Mouse (Mus musculus) lung, embryonic 15.5 days (tissue): Measurements from ENCODE around the gene Gm11639. TPM values are rescaled to one million over a fixed set of nuclear protein-coding genes. Genes with fewer than 3 reads are reported as not detected.

Source experiments
- ATAC-seq: fragments of 200-750 bp; cut with Nextera tagmentation; 2 replicates; pipeline ENCODE4 v1.8.0; 2017; ENCODE audit warnings: moderate number of reproducible peaks, borderline replicate concordance; ENCODE audit not compliant: low FRiP score, low TSS enrichment; ENCODE audit errors: extremely low read depth
- H3K27ac ChIP-seq: fragments of 300-500 bp; sonication (generic); 2 replicates; pipeline ENCODE4 v1.5.1; 2015; ENCODE audit warnings: moderate library complexity, mild to moderate bottlenecking, inconsistent platforms
- H3K27me3 ChIP-seq: fragments of 300-500 bp; sonication (generic); 2 replicates; pipeline ENCODE4 v1.6.1; 2015; ENCODE audit warnings: inconsistent platforms
- H3K36me3 ChIP-seq: fragments of 300-500 bp; sonication (generic); 2 replicates; pipeline ENCODE4 v1.6.1; 2015; ENCODE audit warnings: inconsistent platforms
- H3K4me1 ChIP-seq: fragments of 300-500 bp; sonication (generic); 2 replicates; pipeline ENCODE4 v1.6.1; 2015; ENCODE audit warnings: inconsistent platforms
- H3K4me2 ChIP-seq: fragments of 300-500 bp; sonication (generic); 2 replicates; pipeline ENCODE4 v1.6.1; 2015; ENCODE audit warnings: inconsistent platforms, mild to moderate bottlenecking, moderate library complexity
- H3K4me3 ChIP-seq: fragments of 300-500 bp; sonication (generic); 2 replicates; pipeline ENCODE4 v1.5.1; 2015; ENCODE audit warnings: mild to moderate bottlenecking, inconsistent platforms
- H3K9ac ChIP-seq: fragments of 300-500 bp; sonication (generic); 2 replicates; pipeline ENCODE4 v1.6.1; 2015; ENCODE audit warnings: inconsistent platforms
- H3K9me3 ChIP-seq: fragments of 300-500 bp; sonication (generic); 2 replicates; pipeline ENCODE4 v1.6.1; 2016; ENCODE audit warnings: inconsistent platforms
- WGBS: fragments of 180-500 bp; shearing (Covaris S2); methylation state at CpG from one replicate; pipeline ENCODE4 v1.1.7; 2015; 5-methylcytosine and 5-hydroxymethylcytosine counted together
- polyA plus RNA-seq: library from polyadenylated mRNA; unstranded; fragments of >200 nt; fragmentation: Nextera tagmentation; extraction: Ambion mirVana; gene quantifications from 2 replicates; pipeline ENCODE4 v1.2.1, GENCODE M21; 2015

Gene Gm11639
- polyA plus RNA-seq, 1 experiment from 2014 or later, result not detected

GRCm38 (mm10) chr11:105145211-105145610 is 459.7 kb downstream of the Gm11639 start:
- 67% methylated on average over 10 of the region's 10 CpGs for WGBS

GRCm38 (mm10) chr11:105146593-105146992 is 461.1 kb downstream of the Gm11639 start, which contains the start of gene Gm10842:
Gene Gm10842 (plus strand): TSS chr11:105146893.
- Histone ChIP-seq H3K27ac (no peak within 1 kb of the TSS), H3K4me1 (0 out of 2 replicates have a peak, but pooled peaks cover 4% of the 10 kb centered on the region), H3K27me3 (no peaks in the 10 kb centered on the region), H3K9me3 (no peaks in the 10 kb centered on the region), H3K4me3 (no peak within 1 kb of the TSS), H3K4me2 (no peak within 1 kb of the TSS), H3K9ac (no peak within 1 kb of the TSS), H3K36me3 (no peaks in the 10 kb centered on the region; the same call in 1 of the 2 replicates)
- no peak for ATAC-seq
- 77% methylated on average over 3 of the region's 3 CpGs for WGBS

More at GRCm38 (mm10) chr11:105145211-105145610, 459.7 kb downstream of the Gm11639 start:
- H3K36me3 ChIP-seq, result no peaks in the 10 kb centered on the region; the same call in 1 of the 2 replicates
- 0 out of 2 replicates have a peak, but pooled peaks cover 3% of the 10 kb centered on the region for H3K4me1 ChIP-seq
- no peak overlapping the region for H3K27ac ChIP-seq
- 0 out of 2 replicates have a peak, but pooled peaks have one; percentile 31 for ATAC-seq
- no peak overlapping the region for H3K4me2 ChIP-seq
- H3K9me3 ChIP-seq, result no peaks in the 10 kb centered on the region
- H3K4me3 ChIP-seq, result no peak overlapping the region
- H3K27me3 ChIP-seq, result no peaks in the 10 kb centered on the region
- H3K9ac ChIP-seq, result no peak overlapping the region

- WGBS, result 60% methylated on average over 3 of the region's 3 CpGs
- Histone ChIP-seq H3K4me2 (no peak overlapping the region), H3K27ac (no peak overlapping the region), H3K36me3 (no peaks in the 10 kb centered on the region), H3K4me1 (peaks cover 27% of the 10 kb centered on the region), H3K9me3 (no peaks in the 10 kb centered on the region), H3K9ac (no peak overlapping the region), H3K4me3 (no peak overlapping the region), H3K27me3 (no peaks in the 10 kb centered on the region)
- ATAC-seq, result no peak
Observed at GRCm38 (mm10) chr11:105149353-105149752, 463.8 kb downstream of the Gm11639 start.

GRCm38 (mm10) chr11:105149766-105150165 is 464.3 kb downstream of the Gm11639 start:
- Histone ChIP-seq H3K27me3 (no peaks in the 10 kb centered on the region), H3K4me2 (no peak overlapping the region), H3K9ac (no peak overlapping the region), H3K36me3 (no peaks in the 10 kb centered on the region), H3K27ac (no peak overlapping the region), H3K4me1 (peaks cover 26% of the 10 kb centered on the region), H3K9me3 (no peaks in the 10 kb centered on the region), H3K4me3 (no peak overlapping the region)
- WGBS, result 85% methylated on average over 1 of the region's 1 CpGs
- no peak for ATAC-seq

GRCm38 (mm10) chr11:105150691-105151090 is 465.2 kb downstream of the Gm11639 start:
- Histone ChIP-seq H3K4me1 (peaks cover 24% of the 10 kb centered on the region), H3K9ac (no peak overlapping the region)

GRCm38 (mm10) chr11:105151226-105152016 is 465.9 kb downstream of the Gm11639 start:
- Histone ChIP-seq H3K4me1 (peaks cover 24% of the 10 kb centered on the region), H3K9ac (no peak overlapping the region), H3K9me3 (no peaks in the 10 kb centered on the region), H3K4me2 (peak overlapping the region; percentile 20; the same call in 1 of the 2 replicates), H3K4me3 (no peak overlapping the region), H3K36me3 (no peaks in the 10 kb centered on the region), H3K27ac (no peak overlapping the region), H3K27me3 (no peaks in the 10 kb centered on the region)
- 15% methylated on average over 17 of the region's 19 CpGs for WGBS
- ATAC-seq, result no peak

More at GRCm38 (mm10) chr11:105150691-105151090, 465.2 kb downstream of the Gm11639 start:
- Histone ChIP-seq H3K36me3 (no peaks in the 10 kb centered on the region), H3K9me3 (no peaks in the 10 kb centered on the region), H3K4me2 (no peak overlapping the region), H3K27me3 (no peaks in the 10 kb centered on the region), H3K27ac (no peak overlapping the region), H3K4me3 (no peak overlapping the region)
- WGBS, result 57% methylated on average over 4 of the region's 4 CpGs
- ATAC-seq, result no peak

GRCm38 (mm10) chr11:105152017-105152300 is 466.5 kb downstream of the Gm11639 start:
- ATAC-seq, result no peak
- no peak overlapping the region for H3K4me2 ChIP-seq

GRCm38 (mm10) chr11:105152357-105152899 is 466.9 kb downstream of the Gm11639 start:
- WGBS, result 70% methylated on average over 11 of the region's 11 CpGs
- Histone ChIP-seq H3K9ac (no peak overlapping the region), H3K36me3 (no peaks in the 10 kb centered on the region), H3K4me2 (no peak overlapping the region), H3K27ac (no peak overlapping the region), H3K9me3 (no peaks in the 10 kb centered on the region), H3K4me3 (no peak overlapping the region), H3K4me1 (peaks cover 24% of the 10 kb centered on the region), H3K27me3 (no peaks in the 10 kb centered on the region)
- no peak for ATAC-seq

More at GRCm38 (mm10) chr11:105152017-105152300, 466.5 kb downstream of the Gm11639 start:
- no peaks in the 10 kb centered on the region for H3K36me3 ChIP-seq
- H3K27ac ChIP-seq, result no peak overlapping the region
- no peaks in the 10 kb centered on the region for H3K9me3 ChIP-seq
- H3K27me3 ChIP-seq, result no peaks in the 10 kb centered on the region
- no peak overlapping the region for H3K4me3 ChIP-seq
- H3K4me1 ChIP-seq, result peaks cover 24% of the 10 kb centered on the region
- WGBS, result 58% methylated on average over 4 of the region's 4 CpGs
- H3K9ac ChIP-seq, result no peak overlapping the region

GRCm38 (mm10) chr11:105153068-105153833 is 467.7 kb downstream of the Gm11639 start:
- H3K36me3 ChIP-seq, result no peaks in the 10 kb centered on the region
- no peaks in the 10 kb centered on the region for H3K27me3 ChIP-seq
- H3K9ac ChIP-seq, result no peak overlapping the region
- H3K4me1 ChIP-seq, result peaks cover 24% of the 10 kb centered on the region
- ATAC-seq, result peak; percentile 87
- H3K9me3 ChIP-seq, result no peaks in the 10 kb centered on the region
- H3K4me3 ChIP-seq, result no peak overlapping the region
- H3K27ac ChIP-seq, result peak overlapping the region; percentile 49; the same call in 1 of the 2 replicates
- peak overlapping the region; percentile 6; the same call in 1 of the 2 replicates for H3K4me2 ChIP-seq
- WGBS, result 13% methylated on average over 12 of the region's 12 CpGs

- Histone ChIP-seq H3K36me3 (no peaks in the 10 kb centered on the region), H3K9me3 (no peaks in the 10 kb centered on the region), H3K9ac (no peak overlapping the region), H3K4me2 (no peak overlapping the region), H3K27ac (no peak overlapping the region), H3K4me1 (peaks cover 24% of the 10 kb centered on the region), H3K27me3 (no peaks in the 10 kb centered on the region), H3K4me3 (no peak overlapping the region)
- 30% methylated on average over 4 of the region's 4 CpGs for WGBS
- no peak for ATAC-seq
Observed at GRCm38 (mm10) chr11:105155915-105156314, 470.4 kb downstream of the Gm11639 start.

GRCm38 (mm10) chr11:105156748-105157267 is 471.3 kb downstream of the Gm11639 start:
- Histone ChIP-seq H3K27ac (no peak overlapping the region), H3K36me3 (no peaks in the 10 kb centered on the region), H3K4me1 (peaks cover 22% of the 10 kb centered on the region), H3K9me3 (no peaks in the 10 kb centered on the region), H3K27me3 (no peaks in the 10 kb centered on the region), H3K9ac (no peak overlapping the region), H3K4me2 (no peak overlapping the region), H3K4me3 (no peak overlapping the region)
- 69% methylated on average over 19 of the region's 19 CpGs for WGBS
- ATAC-seq, result no peak
